ENCODE assay signal across 26 mouse cellular contexts in genomic region chr12:26340621-26341020, GRCm38 (mm10).
A peak's percentile ranks its signal among the peaks of the same experiment; 100 is the strongest.
DNase-seq lines count a peak whose midpoint lies in the region; ATAC-seq and TF ChIP-seq lines count a peak whose summit lies in the region.
"Had no signal": no experiment of that assay in that cellular context is flagged by ENCODE, and none has a peak within 500 bp of the region (broad histone marks: within the 10 kb centered on the region; RNA-seq: fewer than 3 reads in every experiment).

No protein-coding gene starts in this region.

- ATAC-seq in Patski, result peak; percentile 33
- 0 out of 2 replicates have a peak, but pooled peaks have one; percentile 11 for ATAC-seq in megakaryocyte progenitor cell, adult 5-6 weeks (replicated peaks; ENCODE audit: poor library complexity)
- no peak for ATAC-seq in intestine, embryonic 16.5 days
- ATAC-seq: activated CD4-positive, CD25-positive, alpha-beta regulatory T cell, adult 4 months; forebrain, embryonic 14.5 days; forebrain, embryonic 16.5 days had no signal

- H3K36me3 ChIP-seq in intestine, embryonic 16.5 days (ENCODE audit: control insufficient read depth, insufficient read depth, low read length), result no peaks in the 10 kb centered on the region; the same call in 1 of the 2 replicates

- no peak for TF ChIP-seq CTCF in Patski (IDR thresholded peaks at IDR 0.05)

- no peaks in the 10 kb centered on the region for H3K27me3 ChIP-seq in Patski
- H3K27me3 ChIP-seq in intestine, embryonic 16.5 days (replicated peaks; ENCODE audit: control insufficient read depth, insufficient read depth, low read length), result no peaks in the 10 kb centered on the region
- H3K27me3 ChIP-seq: embryonic facial prominence, embryonic 13.5 days; embryonic facial prominence, embryonic 15.5 days; forebrain, embryonic 12.5 days had no signal

- in situ Hi-C loops in Patski (cut with MboI; ENCODE audit: low pct_unique_long_range_greater_than_20kb), result no loop called here

- no peaks in the 10 kb centered on the region for H3K9me3 ChIP-seq in intestine, embryonic 16.5 days (ENCODE audit: control insufficient read depth, low read length)
- H3K9me3 ChIP-seq: embryonic facial prominence, embryonic 13.5 days; embryonic facial prominence, embryonic 15.5 days; forebrain, embryonic 10.5 days; forebrain, embryonic 12.5 days had no signal

- DNase-seq in 3T3-L1 (ENCODE audit: low read depth, low spot score) (peak; percentile 83), Patski (ENCODE audit: low read depth, low spot score) (no peak)
- DNase-seq in Muller cell, postnatal 12 days (ENCODE audit: inconsistent ontology term), result peak; percentile 69
- no peak for DNase-seq in gastrocnemius, adult 18-20 months (ENCODE audit: low spot score)
- no peak for DNase-seq in frontal cortex, postnatal 14 days (ENCODE audit: low spot score in 2 of 2)
- DNase-seq: adrenal gland, adult 8-10 months; adrenal gland, postnatal 14 days; adrenal gland, postnatal 36 days; B cell, adult 2 months; cerebellum, adult 11 months; cerebellum, adult 18-20 months; cerebellum, adult 8-10 months; cerebellum, adult 9-11 months; cerebellum, postnatal 14 days; cerebellum, postnatal 36 days; embryo, embryonic 11 days had no signal

- WGBS in intestine, embryonic 16.5 days, result 86% methylated on average over 4 of the region's 4 CpGs

- no peak overlapping the region for H3K4me3 ChIP-seq in intestine, embryonic 16.5 days (ENCODE audit: low read length)
- H3K4me3 ChIP-seq: embryonic facial prominence, embryonic 13.5 days; embryonic facial prominence, embryonic 15.5 days; erythroblast, embryonic 14.5 days; forebrain, embryonic 10.5 days; forebrain, embryonic 12.5 days had no signal

- POLR2A ChIA-PET in Patski (lab: Charles Lee), result no interaction called here

- H3K4me1 ChIP-seq in intestine, embryonic 16.5 days (ENCODE audit: control insufficient read depth, insufficient read depth, low read length), result no peaks in the 10 kb centered on the region
- H3K4me1 ChIP-seq: forebrain, embryonic 10.5 days had no signal

- H3K9ac ChIP-seq in intestine, embryonic 16.5 days (ENCODE audit: low read depth, low read length), result no peak overlapping the region
- H3K9ac ChIP-seq: embryonic facial prominence, embryonic 13.5 days; embryonic facial prominence, embryonic 15.5 days; forebrain, embryonic 12.5 days had no signal

- CTCF ChIA-PET in Patski (lab: Charles Lee), result no interaction called here

- no peak overlapping the region for H3K27ac ChIP-seq in intestine, embryonic 16.5 days (ENCODE audit: low read length)
- H3K27ac ChIP-seq: embryonic facial prominence, embryonic 13.5 days; embryonic facial prominence, embryonic 15.5 days; forebrain, embryonic 10.5 days; forebrain, embryonic 12.5 days had no signal

- H3K4me2 ChIP-seq in intestine, embryonic 16.5 days (ENCODE audit: low read depth, low read length), result no peak overlapping the region
- H3K4me2 ChIP-seq: embryonic facial prominence, embryonic 13.5 days; embryonic facial prominence, embryonic 15.5 days; forebrain, embryonic 12.5 days had no signal

Comparison
In these comparisons a context has a peak if more than half of its experiments do, and no peak if none do; other contexts are left out.
1. DNase-seq: peak in 3T3-L1 (single experiment) and Muller cell, postnatal 12 days (single experiment); none in Patski (single experiment), gastrocnemius, adult 18-20 months (single experiment) and frontal cortex, postnatal 14 days (0 of 2).